Mouse (Mus musculus) kidney, embryonic 15.5 days (tissue): Measurements from ENCODE around the gene Itch. TPM values are rescaled to one million over a fixed set of nuclear protein-coding genes. Genes with fewer than 3 reads are reported as not detected.

Experiments used
- ATAC-seq: fragments of 200-750 bp; cut with Nextera tagmentation; replicated peaks from 2 replicates; pipeline ENCODE4 v1.8.0; 2017; ENCODE audit warnings: moderate TSS enrichment; ENCODE audit not compliant: low FRiP score
- H3K27ac ChIP-seq: fragments of 300-500 bp; sonication (generic); 2 replicates; pipeline ENCODE4 v1.5.1; 2015; ENCODE audit warnings: mild to moderate bottlenecking, inconsistent platforms
- H3K27me3 ChIP-seq: fragments of 300-500 bp; sonication (generic); 2 replicates; pipeline ENCODE4 v1.6.1; 2015; ENCODE audit warnings: inconsistent platforms
- H3K36me3 ChIP-seq: fragments of 300-500 bp; sonication (generic); 2 replicates; pipeline ENCODE4 v1.6.1; 2015; ENCODE audit warnings: inconsistent platforms
- H3K4me1 ChIP-seq: fragments of 300-500 bp; sonication (generic); 2 replicates; pipeline ENCODE4 v1.6.1; 2015; ENCODE audit warnings: inconsistent platforms
- H3K4me2 ChIP-seq: fragments of 300-500 bp; sonication (generic); 2 replicates; pipeline ENCODE4 v1.6.1; 2015; ENCODE audit warnings: moderate library complexity, mild to moderate bottlenecking, inconsistent platforms
- H3K4me3 ChIP-seq: fragments of 300-500 bp; sonication (generic); replicated peaks from 2 replicates; pipeline ENCODE4 v1.5.1; 2015; ENCODE audit warnings: mild to moderate bottlenecking, inconsistent platforms
- H3K9ac ChIP-seq: fragments of 300-500 bp; sonication (generic); 2 replicates; pipeline ENCODE4 v1.6.1; 2015; ENCODE audit warnings: mild to moderate bottlenecking, inconsistent platforms
- H3K9me3 ChIP-seq: fragments of 300-500 bp; sonication (generic); replicated peaks from 2 replicates; pipeline ENCODE4 v1.6.1; 2016; ENCODE audit warnings: inconsistent platforms
- WGBS: fragments of 180-500 bp; shearing (Covaris S2); methylation state at CpG from one replicate; pipeline ENCODE4 v1.1.7; 2015; ENCODE audit warnings: mixed read lengths; 5-methylcytosine and 5-hydroxymethylcytosine counted together
- polyA plus RNA-seq: library from polyadenylated mRNA; unstranded; fragments of >200 nt; fragmentation: Nextera tagmentation; extraction: Ambion mirVana; gene quantifications from 2 replicates; pipeline ENCODE4 v1.2.1, GENCODE M21; 2015

Gene Itch
- polyA plus RNA-seq, 1 experiment from 2014 or later, result 63.1 TPM

GRCm38 (mm10) chr2:155224721-155225120, 91.4 kb downstream of the Itch start:
- Histone ChIP-seq H3K27me3 (no peaks in the 10 kb centered on the region), H3K9me3 (no peaks in the 10 kb centered on the region), H3K4me1 (no peaks in the 10 kb centered on the region), H3K4me3 (no peak overlapping the region), H3K36me3 (peaks cover 84% of the 10 kb centered on the region), H3K27ac (no peak overlapping the region), H3K4me2 (no peak overlapping the region), H3K9ac (no peak overlapping the region)
- no peak for ATAC-seq
- 91% methylated on average over 7 of the region's 7 CpGs for WGBS

DNA sequence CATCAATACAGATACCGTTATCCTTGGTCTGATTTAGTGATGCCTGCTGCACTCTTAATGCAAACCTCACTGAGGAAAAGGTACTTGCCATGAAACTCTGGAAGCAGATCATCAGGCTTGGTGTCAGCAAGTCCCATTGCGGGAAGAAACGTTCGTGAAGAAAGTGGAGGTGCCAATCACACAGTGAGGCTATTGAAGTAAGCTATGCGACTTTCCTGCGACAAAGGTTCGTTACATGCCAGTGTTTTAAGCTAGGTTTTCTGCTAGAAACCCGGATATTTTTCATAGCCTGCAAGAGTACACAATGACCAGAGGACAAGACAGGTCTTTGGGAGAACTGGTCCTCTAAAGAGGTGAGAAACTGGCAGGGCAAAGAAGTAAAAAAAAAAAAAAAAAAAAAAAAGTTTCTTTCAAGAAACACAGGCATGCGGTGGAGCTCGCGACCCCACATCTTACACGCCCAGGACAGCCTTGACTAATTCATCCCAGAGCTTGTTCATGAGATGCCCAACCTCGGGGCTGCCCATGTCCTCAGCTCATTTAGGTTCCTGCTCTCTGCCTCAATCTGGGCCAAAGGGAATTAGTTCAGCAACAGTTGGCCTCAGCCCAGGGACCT, 102.5 kb downstream of the Itch start:
- WGBS, result 3% methylated on average over 13 of the region's 13 CpGs
- Histone ChIP-seq H3K9me3 (no peaks in the 10 kb centered on the region), H3K27ac (peak overlapping the region; percentile 95), H3K27me3 (no peaks in the 10 kb centered on the region), H3K36me3 (no peaks in the 10 kb centered on the region), H3K4me3 (peak overlapping the region; percentile 83), H3K4me1 (peaks cover 22% of the 10 kb centered on the region), H3K4me2 (peak overlapping the region; percentile 82), H3K9ac (peak overlapping the region; percentile 55)
- ATAC-seq, result peak; percentile 89

- Histone ChIP-seq H3K9ac (peak within 1 kb of the TSS; percentile 82), H3K4me3 (peak within 1 kb of the TSS; percentile 83), H3K36me3 (0 out of 2 replicates have a peak, but pooled peaks cover 6% of the 10 kb centered on the region), H3K9me3 (no peaks in the 10 kb centered on the region), H3K27me3 (no peaks in the 10 kb centered on the region), H3K27ac (peak within 1 kb of the TSS; percentile 95), H3K4me2 (peak within 1 kb of the TSS; percentile 82), H3K4me1 (peaks cover 22% of the 10 kb centered on the region)
- under 1% methylated on average over 50 of the region's 50 CpGs for WGBS
- ATAC-seq, result peak; percentile 99
Measured at GRCm38 (mm10) chr2:155236362-155236992, 103.2 kb downstream of the Itch start, which contains the start of gene Dynlrb1. Gene Dynlrb1 (plus strand): TSS chr2:155236533.

DNA sequence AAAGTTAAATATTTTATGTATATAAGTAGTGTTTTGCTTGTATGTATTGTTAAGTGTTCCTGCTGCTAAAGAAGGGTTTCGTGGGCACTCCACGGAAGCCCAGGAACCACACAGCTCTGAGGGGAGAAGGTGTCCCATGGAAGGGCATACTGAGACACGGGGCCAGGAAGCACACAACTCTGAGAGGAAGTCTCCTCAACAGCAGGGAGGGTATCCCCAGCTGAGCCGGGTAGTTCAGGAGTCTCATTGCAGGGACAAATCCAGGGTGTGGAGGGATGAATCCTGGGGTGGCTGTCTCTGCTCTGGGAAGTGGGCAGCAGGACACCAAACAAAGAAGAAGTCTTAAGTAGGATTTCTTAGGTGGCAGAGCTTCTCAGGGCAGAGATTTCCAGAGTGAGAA, 104.0 kb downstream of the Itch start:
- Histone ChIP-seq H3K4me2 (peak overlapping the region; percentile 82), H3K27ac (peak overlapping the region; percentile 95), H3K4me3 (peak overlapping the region; percentile 83), H3K36me3 (peaks cover 13% of the 10 kb centered on the region), H3K4me1 (peaks cover 22% of the 10 kb centered on the region), H3K27me3 (no peaks in the 10 kb centered on the region), H3K9me3 (no peaks in the 10 kb centered on the region), H3K9ac (peak overlapping the region; percentile 82)
- 18% methylated on average over 4 of the region's 4 CpGs for WGBS
- ATAC-seq, result no peak

GRCm38 (mm10) chr2:155240915-155241314, 107.6 kb downstream of the Itch start:
- Histone ChIP-seq H3K4me1 (peaks cover 14% of the 10 kb centered on the region), H3K36me3 (peaks cover 49% of the 10 kb centered on the region), H3K27me3 (no peaks in the 10 kb centered on the region)

DNA sequence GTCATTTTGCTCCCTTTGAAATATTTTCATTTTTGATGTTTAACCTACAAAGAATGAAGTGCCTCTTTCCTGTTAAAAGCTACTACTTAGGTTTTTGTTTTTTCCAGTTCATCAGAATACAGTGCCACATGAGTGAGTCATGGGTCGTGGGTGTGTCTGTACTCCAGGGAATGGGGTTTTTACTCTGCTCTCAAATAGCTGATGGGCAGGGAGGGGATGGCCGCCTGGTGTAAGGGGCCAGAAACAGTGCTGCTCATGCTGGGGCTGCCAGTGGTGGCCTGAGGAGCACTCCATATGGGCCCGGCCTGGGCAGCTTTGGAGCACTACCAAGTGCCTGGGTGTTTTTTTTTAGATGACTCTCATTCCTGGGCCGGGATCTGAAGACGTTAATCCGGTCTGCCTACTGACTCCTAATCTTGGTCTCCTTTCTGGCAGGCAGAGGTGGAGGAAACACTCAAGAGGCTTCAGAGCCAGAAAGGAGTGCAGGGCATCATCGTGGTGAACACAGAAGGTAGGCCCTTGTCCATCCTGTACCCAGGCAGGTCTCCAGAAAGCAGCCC, 109.1 kb downstream of the Itch start:
- Histone ChIP-seq H3K9me3 (no peaks in the 10 kb centered on the region), H3K4me3 (no peak overlapping the region), H3K4me1 (peaks cover 11% of the 10 kb centered on the region), H3K9ac (no peak overlapping the region), H3K4me2 (no peak overlapping the region), H3K27ac (no peak overlapping the region), H3K27me3 (no peaks in the 10 kb centered on the region), H3K36me3 (peaks cover 63% of the 10 kb centered on the region)
- ATAC-seq, result no peak
- 83% methylated on average over 7 of the region's 7 CpGs for WGBS

More at GRCm38 (mm10) chr2:155240915-155241314, 107.6 kb downstream of the Itch start:
- H3K4me2 ChIP-seq, result no peak overlapping the region
- H3K27ac ChIP-seq, result no peak overlapping the region
- no peak for ATAC-seq
- no peak overlapping the region for H3K4me3 ChIP-seq
- H3K9ac ChIP-seq, result no peak overlapping the region
- WGBS, result 74% methylated on average over 4 of the region's 4 CpGs
- no peaks in the 10 kb centered on the region for H3K9me3 ChIP-seq

DNA sequence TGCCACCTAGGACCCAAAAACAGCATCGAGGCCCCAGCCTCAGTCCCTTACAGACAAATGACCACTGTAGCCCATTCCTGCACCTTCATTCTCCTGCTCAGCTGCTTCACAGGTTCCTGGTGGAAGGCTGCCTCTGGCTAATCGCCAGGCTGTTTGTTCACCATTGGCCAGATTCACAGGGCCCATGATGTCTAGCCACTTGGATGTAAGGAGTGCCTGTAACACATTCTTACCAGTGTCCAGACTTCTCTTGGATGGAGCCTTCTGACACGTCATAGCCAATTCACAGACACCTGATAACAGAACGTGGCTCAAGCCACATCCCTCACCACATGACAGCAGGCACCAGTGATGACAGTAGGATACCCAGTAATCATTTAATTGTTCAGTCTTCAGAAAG, 112.9 kb downstream of the Itch start:
- H3K4me2 ChIP-seq, result no peak overlapping the region
- 97% methylated on average over 4 of the region's 4 CpGs for WGBS
- peaks cover 98% of the 10 kb centered on the region for H3K36me3 ChIP-seq
- H3K9me3 ChIP-seq, result no peaks in the 10 kb centered on the region
- H3K9ac ChIP-seq, result no peak overlapping the region
- no peak overlapping the region for H3K4me3 ChIP-seq
- H3K27ac ChIP-seq, result no peak overlapping the region
- no peak for ATAC-seq
- H3K4me1 ChIP-seq, result no peaks in the 10 kb centered on the region
- H3K27me3 ChIP-seq, result no peaks in the 10 kb centered on the region

DNA sequence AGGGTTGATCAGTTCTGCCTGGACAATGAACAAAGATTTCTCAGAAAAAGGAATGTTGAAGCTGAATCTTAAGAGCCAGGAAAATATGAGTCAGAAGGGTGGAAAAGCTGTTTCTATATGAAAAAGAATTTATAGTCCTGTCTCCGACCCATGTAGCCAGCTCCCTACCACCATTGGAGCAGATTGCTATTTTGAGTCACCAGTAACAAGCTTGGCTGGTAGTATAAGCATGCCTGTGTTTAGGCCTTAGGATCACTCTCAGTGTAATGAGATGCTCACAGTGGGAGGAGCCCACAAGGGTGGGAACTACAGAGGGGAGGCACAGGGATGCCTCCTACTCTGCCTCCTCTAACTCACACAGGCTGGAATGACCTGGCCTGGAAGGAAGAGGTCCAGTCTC, 114.9 kb downstream of the Itch start:
- WGBS, result 94% methylated on average over 1 of the region's 1 CpGs
- Histone ChIP-seq H3K4me3 (no peak overlapping the region), H3K4me2 (no peak overlapping the region), H3K27ac (no peak overlapping the region), H3K9me3 (no peaks in the 10 kb centered on the region), H3K27me3 (no peaks in the 10 kb centered on the region), H3K36me3 (peaks cover 87% of the 10 kb centered on the region), H3K9ac (no peak overlapping the region), H3K4me1 (no peaks in the 10 kb centered on the region)
- ATAC-seq, result no peak

DNA sequence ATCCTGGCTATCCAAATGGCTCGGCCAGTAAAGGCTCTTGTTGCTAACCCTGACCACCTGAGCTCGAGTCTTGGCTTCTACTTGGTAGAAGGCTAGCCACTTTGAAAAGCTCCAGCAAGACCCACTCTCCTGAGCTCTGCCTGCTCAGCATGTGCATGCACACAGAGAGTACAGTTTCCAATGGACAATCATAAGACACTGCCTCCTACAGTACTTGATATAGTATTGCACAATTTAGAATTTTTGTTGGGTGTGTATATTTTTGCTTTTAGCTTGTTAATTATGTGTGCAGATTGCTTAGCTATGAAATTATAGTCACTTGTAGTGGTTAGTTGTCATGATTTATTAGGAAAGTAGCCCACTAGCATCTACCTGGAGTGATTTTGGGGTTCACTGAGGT, 115.4 kb downstream of the Itch start:
- Histone ChIP-seq H3K4me2 (no peak overlapping the region), H3K27me3 (no peaks in the 10 kb centered on the region), H3K36me3 (peaks cover 82% of the 10 kb centered on the region), H3K9me3 (no peaks in the 10 kb centered on the region), H3K4me3 (no peak overlapping the region), H3K27ac (no peak overlapping the region), H3K9ac (no peak overlapping the region), H3K4me1 (no peaks in the 10 kb centered on the region)
- no peak for ATAC-seq
- WGBS, result 54% methylated on average over 2 of the region's 2 CpGs

DNA sequence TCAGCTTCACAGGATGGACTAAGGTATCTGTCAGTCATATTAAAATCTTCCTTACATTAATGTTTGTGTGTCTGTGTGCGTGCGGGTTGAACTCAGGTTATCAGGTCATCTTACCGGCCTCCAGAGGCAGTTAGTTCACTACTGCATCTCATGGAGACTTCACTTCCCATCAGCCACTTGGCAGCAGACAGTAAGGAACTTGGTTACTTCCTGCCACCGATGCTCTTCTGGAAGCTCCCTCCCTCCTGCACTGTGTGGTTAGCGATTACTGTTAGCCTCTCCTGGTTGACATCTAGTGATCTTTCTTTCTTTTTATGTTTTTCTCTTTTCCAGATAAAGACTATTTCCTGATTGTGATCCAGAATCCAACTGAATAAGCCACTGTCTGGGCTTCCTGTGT, 116.3 kb downstream of the Itch start:
- Histone ChIP-seq H3K4me1 (no peaks in the 10 kb centered on the region), H3K4me3 (no peak overlapping the region), H3K27ac (no peak overlapping the region), H3K9me3 (no peaks in the 10 kb centered on the region), H3K9ac (no peak overlapping the region), H3K4me2 (no peak overlapping the region), H3K27me3 (no peaks in the 10 kb centered on the region), H3K36me3 (peaks cover 74% of the 10 kb centered on the region)
- WGBS, result 93% methylated on average over 5 of the region's 5 CpGs
- ATAC-seq, result no peak

DNA sequence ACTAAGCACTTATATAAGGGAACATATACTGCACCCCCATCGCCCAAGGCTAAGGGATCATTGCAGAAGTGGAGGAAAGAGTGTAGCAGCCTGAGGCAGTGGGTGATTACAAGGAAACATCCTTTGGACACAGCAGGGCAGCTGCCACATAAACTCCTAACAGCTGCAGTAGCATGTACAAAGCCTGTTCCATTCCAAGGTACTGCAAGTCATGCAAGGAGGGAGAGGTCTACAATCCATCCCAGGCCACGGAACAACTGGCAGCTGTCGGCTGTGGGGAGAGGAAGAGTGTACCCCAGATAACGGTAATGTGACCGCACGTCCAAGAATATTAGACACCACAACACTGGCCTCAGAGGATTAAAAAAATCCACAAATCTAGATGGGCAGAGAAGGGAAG, 132.2 kb downstream of the Itch start:
- ATAC-seq, result no peak
- no peak overlapping the region for H3K9ac ChIP-seq
- H3K36me3 ChIP-seq, result no peaks in the 10 kb centered on the region
- no peaks in the 10 kb centered on the region for H3K9me3 ChIP-seq
- no peak overlapping the region for H3K27ac ChIP-seq
- 93% methylated on average over 6 of the region's 6 CpGs for WGBS
- H3K4me3 ChIP-seq, result no peak overlapping the region
- no peaks in the 10 kb centered on the region for H3K27me3 ChIP-seq
- no peaks in the 10 kb centered on the region for H3K4me1 ChIP-seq
- no peak overlapping the region for H3K4me2 ChIP-seq

- no peak overlapping the region for H3K9ac ChIP-seq
- no peak overlapping the region for H3K27ac ChIP-seq
- H3K27me3 ChIP-seq, result no peaks in the 10 kb centered on the region
- no peak overlapping the region for H3K4me2 ChIP-seq
- no peak overlapping the region for H3K4me3 ChIP-seq
- no peaks in the 10 kb centered on the region for H3K9me3 ChIP-seq
- H3K4me1 ChIP-seq, result no peaks in the 10 kb centered on the region
- H3K36me3 ChIP-seq, result no peaks in the 10 kb centered on the region
- no peak for ATAC-seq
- 87% methylated on average over 5 of the region's 5 CpGs for WGBS
Measured at GRCm38 (mm10) chr2:155266896-155267295, 133.6 kb downstream of the Itch start.
